Mouse (Mus musculus): ENCODE measurements around the gene Cep63. TPM values are rescaled to one million over a fixed set of nuclear protein-coding genes. Genes with fewer than 3 reads are reported as not detected.

Gene Cep63
- total RNA-seq, 2 experiments from 2014 or later = 31.4 to 33.9 TPM

Other genes starting within 250 kb of the Cep63 start
- 1 to 10 TPM; 2.6 to 4.4 TPM for gene Ky, start 120.8 kb downstream of the Cep63 start, total RNA-seq (2021)
- 10 to 100 TPM; 90.6 to 98.7 TPM for gene Anapc13, start 238 bp downstream of the Cep63 start, total RNA-seq (2021)
- gene Amotl2, start 90.1 kb upstream of the Cep63 start, total RNA-seq (2021) = 10 to 100 TPM; 18.7 to 18.8 TPM
- 10 to 100 TPM; 32.7 to 38.4 TPM for gene Ryk, start 208.4 kb upstream of the Cep63 start, total RNA-seq (2021)

All from left cerebral cortex, postnatal 25 days (tissue).